ENCODE assay signal across 8 mouse cellular contexts in genomic region chr5:147186001-147186431, GRCm38 (mm10). TPM values are rescaled to one million over a fixed set of nuclear protein-coding genes. Genes with fewer than 3 reads are reported as not detected.
DNase-seq lines count a peak whose midpoint lies in the region; ATAC-seq lines count a peak whose summit lies in the region.

No protein-coding gene starts in this region.

- peak; percentile 7 to 9 for DNase-seq in layer of hippocampus, postnatal 36 days
- DNase-seq in layer of hippocampus, postnatal 14 days (ENCODE audit: low spot score in 2 of 2) = no peak
- peak; percentile 60 for DNase-seq in adrenal gland, postnatal 14 days
- DNase-seq in lung, postnatal 36 days = peak; percentile 3
- no peak for DNase-seq in urinary bladder, postnatal 10 days (ENCODE audit: low spot score)

- H3K4me2 ChIP-seq in forebrain, embryonic 12.5 days = peak overlapping the region; percentile 65
- peak overlapping the region; percentile 48 for H3K4me2 ChIP-seq in intestine, embryonic 16.5 days (ENCODE audit: low read depth, low read length)
- H3K4me2 ChIP-seq in stomach, embryonic 16.5 days (ENCODE audit: low read depth, low read length) = peak overlapping the region; percentile 40

- H3K36me3 ChIP-seq in forebrain, embryonic 12.5 days (replicated peaks) = no peaks in the 10 kb centered on the region
- H3K36me3 ChIP-seq in intestine, embryonic 16.5 days (ENCODE audit: control insufficient read depth, insufficient read depth, low read length) = no peaks in the 10 kb centered on the region
- no peaks in the 10 kb centered on the region for H3K36me3 ChIP-seq in stomach, embryonic 16.5 days (ENCODE audit: control insufficient read depth, insufficient read depth, low read length)

- peak overlapping the region; percentile 43 for H3K4me3 ChIP-seq in forebrain, embryonic 12.5 days (replicated peaks)
- peak overlapping the region; percentile 23 for H3K4me3 ChIP-seq in intestine, embryonic 16.5 days (ENCODE audit: low read length)
- peak overlapping the region; percentile 23 for H3K4me3 ChIP-seq in stomach, embryonic 16.5 days (replicated peaks; ENCODE audit: low read length)

- no peak for ATAC-seq in forebrain, embryonic 12.5 days (ENCODE audit: low FRiP score)
- no peak for ATAC-seq in intestine, embryonic 16.5 days
- no peak for ATAC-seq in stomach, embryonic 16.5 days (ENCODE audit: insufficient read depth, low FRiP score)

- peaks cover 6% of the 10 kb centered on the region for H3K9me3 ChIP-seq in forebrain, embryonic 12.5 days
- peaks cover 8% of the 10 kb centered on the region; the same call in 1 of the 2 replicates for H3K9me3 ChIP-seq in intestine, embryonic 16.5 days (ENCODE audit: control insufficient read depth, low read length)
- H3K9me3 ChIP-seq in stomach, embryonic 16.5 days (replicated peaks; ENCODE audit: control insufficient read depth, low read length) = no peaks in the 10 kb centered on the region

- 0% methylated on average over 24 of the region's 26 CpGs for WGBS in forebrain, embryonic 12.5 days
- 1% methylated on average over 26 of the region's 26 CpGs for WGBS in intestine, embryonic 16.5 days
- under 1% methylated on average over 25 of the region's 26 CpGs for WGBS in stomach, embryonic 16.5 days

- H3K27ac ChIP-seq in forebrain, embryonic 12.5 days = no peak overlapping the region
- H3K27ac ChIP-seq in intestine, embryonic 16.5 days (ENCODE audit: low read length) = no peak overlapping the region
- no peak overlapping the region for H3K27ac ChIP-seq in stomach, embryonic 16.5 days (ENCODE audit: low read length)

- H3K9ac ChIP-seq in forebrain, embryonic 12.5 days = no peak overlapping the region
- H3K9ac ChIP-seq in intestine, embryonic 16.5 days (ENCODE audit: low read depth, low read length) = no peak overlapping the region
- no peak overlapping the region for H3K9ac ChIP-seq in stomach, embryonic 16.5 days (ENCODE audit: low read length)

- peaks cover 45% of the 10 kb centered on the region for H3K4me1 ChIP-seq in forebrain, embryonic 12.5 days
- H3K4me1 ChIP-seq in intestine, embryonic 16.5 days (ENCODE audit: control insufficient read depth, insufficient read depth, low read length) = peaks cover 21% of the 10 kb centered on the region
- peaks cover 23% of the 10 kb centered on the region for H3K4me1 ChIP-seq in stomach, embryonic 16.5 days (ENCODE audit: control insufficient read depth, insufficient read depth, low read length)

- peaks cover 97% of the 10 kb centered on the region for H3K27me3 ChIP-seq in forebrain, embryonic 12.5 days
- H3K27me3 ChIP-seq in intestine, embryonic 16.5 days (replicated peaks; ENCODE audit: control insufficient read depth, insufficient read depth, low read length) = peaks cover 68% of the 10 kb centered on the region
- H3K27me3 ChIP-seq in stomach, embryonic 16.5 days (ENCODE audit: control insufficient read depth, insufficient read depth, low read length) = peaks cover 69% of the 10 kb centered on the region

RNA-seq across cellular contexts. Expression of gene Gsx1, which starts 2.5 kb away (rescaled TPM):
- total RNA-seq in layer of hippocampus, postnatal 36 days (2021) = under 1 TPM; 0.56 to 0.57 TPM
- under 1 TPM; 0.72 to 0.97 TPM for total RNA-seq in layer of hippocampus, postnatal 14 days (2021)
- not detected in 2 replicates for total RNA-seq in adrenal gland, postnatal 14 days (2021)
- polyA plus RNA-seq in forebrain, embryonic 12.5 days (2016; fragmentation: Nextera tagmentation; extraction: Ambion mirVana) = 8.6 and 8.7 TPM in 2 replicates
- polyA plus RNA-seq in intestine, embryonic 16.5 days (2015; fragmentation: Nextera tagmentation; extraction: Ambion mirVana) = not detected in 2 replicates
- polyA plus RNA-seq in stomach, embryonic 16.5 days (2015; fragmentation: Nextera tagmentation; extraction: Ambion mirVana) = not detected in 2 replicates

Comparison
In these comparisons a context has a peak if more than half of its experiments do, and no peak if none do; other contexts are left out.
1. DNase-seq: peak in layer of hippocampus, postnatal 36 days (2 of 2), adrenal gland, postnatal 14 days (single experiment) and lung, postnatal 36 days (single experiment); none in layer of hippocampus, postnatal 14 days (0 of 2) and urinary bladder, postnatal 10 days (single experiment).
2. Peak in every context shown above with its lines, with median percentiles within 50 percentile points of each other: H3K4me2 ChIP-seq and H3K4me3 ChIP-seq.